Mouse (Mus musculus): ENCODE measurements around the gene Clip2. TPM values are rescaled to one million over a fixed set of nuclear protein-coding genes. Genes with fewer than 3 reads are reported as not detected.

Clip2 gene
- total RNA-seq (2023) = 7.2 to 8.7 TPM (median 7.3 TPM) in 4 replicates

DNA sequence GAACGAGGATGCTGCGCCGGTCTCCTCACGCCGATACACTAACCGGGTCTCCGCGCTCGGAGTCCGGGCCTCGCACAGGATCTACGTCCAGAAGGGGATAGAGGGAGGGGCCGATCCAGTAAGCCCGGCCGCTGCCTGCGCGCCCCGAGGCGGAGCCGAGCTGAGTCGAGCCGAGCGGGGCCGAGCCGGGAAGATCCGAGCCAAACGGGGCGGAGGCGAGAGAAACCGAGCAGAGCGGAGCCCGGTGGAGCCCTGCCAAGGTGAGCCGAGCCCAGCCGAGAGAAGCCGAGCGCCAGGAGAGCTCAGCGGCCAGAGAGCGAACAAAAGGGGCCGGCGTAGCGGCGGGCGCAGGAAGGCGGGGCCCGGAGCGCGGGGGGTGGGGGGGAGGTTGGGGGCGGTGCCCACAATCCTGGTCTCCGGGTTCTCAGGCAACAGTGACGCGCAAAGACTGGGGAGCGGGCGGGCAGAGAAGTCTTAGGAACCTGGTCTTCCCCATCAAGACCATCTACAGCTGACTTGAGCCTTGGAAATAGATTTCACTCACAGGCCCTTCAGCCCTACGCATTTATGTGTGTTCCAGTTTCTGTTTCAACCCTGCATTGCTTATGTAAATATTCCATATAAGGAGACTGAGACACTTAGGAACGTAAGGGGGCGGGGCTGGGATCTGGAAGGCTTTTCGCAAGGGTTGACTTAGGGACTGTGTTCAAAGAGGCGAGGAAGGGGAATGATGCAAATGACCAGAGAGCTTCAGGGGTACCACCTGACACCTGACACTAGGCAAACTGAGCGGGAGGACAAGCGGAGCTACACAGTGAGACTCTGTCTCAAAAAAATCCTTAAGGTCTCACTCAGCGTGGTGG is at the start of gene Clip2:
TSS of gene Clip2 (minus strand) at position 325 of the 863 bp plus-strand sequence.

GRCm38 (mm10) chr5:134581146-134581545 is 28.9 kb upstream of the Clip2 start, which contains the start of gene Rfc2:
Gene Rfc2, plus strand, starts transcription at chr5:134581366.

DNA sequence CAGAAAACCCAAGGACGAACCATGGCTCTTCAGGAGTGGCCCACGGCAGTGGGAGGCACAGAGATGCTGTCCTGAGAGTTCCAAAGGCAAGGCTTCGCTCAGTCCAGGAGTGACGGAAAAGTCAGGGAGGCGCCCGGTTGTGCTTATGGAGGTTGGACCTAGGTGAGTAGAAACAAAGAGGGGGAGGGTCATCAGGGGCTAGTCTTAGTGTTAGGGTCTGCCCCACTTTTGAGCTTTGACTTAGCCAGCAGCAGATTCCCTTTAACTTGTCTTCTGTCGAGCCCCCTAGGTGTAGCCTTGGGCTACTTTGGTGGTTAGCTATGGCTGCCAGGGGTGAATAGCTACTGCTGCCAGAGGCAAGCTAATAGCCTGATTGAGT is 7.8 kb upstream of the Clip2 start, which contains the start of gene Syna:
TSS of gene Syna (minus strand) at position 101 of the 379 bp plus-strand sequence.

GRCm38 (mm10) chr5:134456503-134456962 is 95.7 kb downstream of the Clip2 start, which contains the start of gene Gtf2ird1:
Gene Gtf2ird1, minus strand, starts transcription at chr5:134456716.

Other genes starting within 250 kb of the Clip2 start
- 66.2 to 98.3 TPM (median 75.2 TPM) in 4 replicates for gene Gtf2i, start 237.7 kb downstream of the Clip2 start, total RNA-seq (2023)
- 0.79 to 4.1 TPM (median 2.4 TPM) in 4 replicates for gene Gtf2ird1, start 95.7 kb downstream of the Clip2 start, total RNA-seq (2023)
- 0.57 to 0.67 TPM in 2 of 4 replicates, not detected in the others for gene Syna, start 7.7 kb upstream of the Clip2 start, total RNA-seq (2023)
- 128 to 145 TPM (median 138 TPM) in 4 replicates for gene Rfc2, start 28.9 kb upstream of the Clip2 start, total RNA-seq (2023)
- gene Lat2, start 62.6 kb upstream of the Clip2 start, total RNA-seq (2023) = 232 to 260 TPM (median 237 TPM) in 4 replicates
- 273 to 290 TPM (median 279 TPM) in 4 replicates for gene Eif4h, start 87.1 kb upstream of the Clip2 start, total RNA-seq (2023)
- gene Limk1, start 136.2 kb upstream of the Clip2 start, total RNA-seq (2023) = 15.5 to 21.9 TPM (median 18.0 TPM) in 4 replicates
- gene Eln, start 194.9 kb upstream of the Clip2 start, total RNA-seq (2023) = 0.16 TPM in 1 of 4 replicates, not detected in the others